Mouse (Mus musculus) ES-CJ7 (cell line): ENCODE results near the gene Gm10320.

Experiments
- DNase-seq: peaks from one replicate; pipeline ENCODE4 v3.0.0; 2011; ENCODE audit warnings: low read depth, low spot score

Gene Gm10320

DNA sequence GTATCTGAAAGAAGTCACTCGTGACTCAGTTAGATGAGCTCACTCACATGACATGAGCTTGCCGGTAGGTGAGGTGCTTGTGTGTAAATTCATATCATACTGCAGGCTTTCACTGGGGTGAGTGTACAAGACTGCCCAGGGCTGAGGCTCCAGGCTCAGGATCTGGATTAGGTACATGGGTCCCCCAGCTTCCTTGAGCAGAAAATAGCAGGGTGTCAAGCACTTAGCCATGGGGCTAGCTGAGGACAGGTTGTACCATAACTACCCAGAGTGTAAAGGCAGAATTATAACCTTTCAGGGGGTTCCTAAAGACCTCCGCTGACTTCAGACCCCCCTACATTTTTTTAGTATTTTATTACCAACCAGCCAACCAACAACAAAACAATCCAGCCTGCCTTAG lies at the start of gene Gm10320:
TSS of gene Gm10320 (minus strand) at position 93 of the 400 bp plus-strand sequence.
- DNase-seq = no peak

DNA sequence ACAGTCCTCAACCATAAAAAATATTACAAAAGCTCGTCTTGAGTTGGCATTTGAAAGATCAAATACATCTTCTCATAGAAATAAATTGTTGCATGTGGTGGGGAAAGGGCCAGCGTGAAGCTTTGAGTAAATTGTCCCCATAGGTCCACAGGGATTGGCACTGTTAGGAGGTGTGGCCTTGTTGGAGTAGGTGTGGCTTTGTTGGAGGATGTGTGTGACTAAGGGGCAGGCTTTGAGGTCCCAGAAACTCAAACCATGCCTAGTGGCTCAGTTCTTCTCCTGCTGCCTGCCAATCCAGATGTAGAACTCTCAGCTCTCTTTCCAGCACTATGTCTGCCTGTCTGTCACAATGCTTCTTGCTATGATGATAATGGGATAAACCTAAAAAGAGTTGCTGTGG lies 49.8 kb upstream of the Gm10320 start:
- no peak for DNase-seq

DNA sequence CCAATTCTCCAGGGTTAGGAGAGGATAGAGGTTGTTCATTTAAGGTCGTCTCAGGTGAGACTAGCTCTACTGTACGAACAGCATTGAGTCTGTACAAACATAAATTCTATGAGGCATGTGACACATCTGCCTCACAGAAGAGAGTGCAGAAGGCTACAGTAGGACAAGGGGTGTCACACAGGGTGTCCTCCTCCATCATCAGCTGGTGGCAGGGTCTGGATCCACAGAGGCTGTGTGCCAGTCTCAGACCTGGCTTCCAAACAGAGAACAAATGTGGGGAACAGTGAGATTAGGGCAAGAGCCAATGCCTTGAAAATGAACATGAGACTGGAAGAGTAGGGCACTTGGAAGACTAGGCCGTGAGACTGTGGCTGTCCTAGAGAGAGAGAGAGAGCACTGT lies 48.4 kb upstream of the Gm10320 start:
- DNase-seq = no peak

DNA sequence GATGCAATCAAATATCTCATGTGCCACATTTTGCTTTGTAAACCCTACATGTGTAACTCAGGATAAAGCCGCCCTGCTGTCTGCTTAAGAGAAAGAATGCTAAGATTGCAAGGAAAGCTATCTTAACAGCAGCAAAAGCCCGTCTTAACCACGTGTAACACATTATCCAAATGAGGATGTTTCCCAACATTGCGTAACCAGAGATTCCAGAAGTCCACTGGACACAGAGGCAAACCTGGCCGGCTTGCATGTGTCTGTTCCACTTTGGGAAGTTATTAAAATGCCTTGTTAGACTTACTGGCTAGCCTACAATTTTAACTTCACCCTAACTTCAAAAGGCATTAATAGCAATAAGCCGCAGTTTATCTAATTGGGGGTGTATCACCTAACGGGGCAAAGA lies 47.5 kb upstream of the Gm10320 start:
- DNase-seq = no peak

DNA sequence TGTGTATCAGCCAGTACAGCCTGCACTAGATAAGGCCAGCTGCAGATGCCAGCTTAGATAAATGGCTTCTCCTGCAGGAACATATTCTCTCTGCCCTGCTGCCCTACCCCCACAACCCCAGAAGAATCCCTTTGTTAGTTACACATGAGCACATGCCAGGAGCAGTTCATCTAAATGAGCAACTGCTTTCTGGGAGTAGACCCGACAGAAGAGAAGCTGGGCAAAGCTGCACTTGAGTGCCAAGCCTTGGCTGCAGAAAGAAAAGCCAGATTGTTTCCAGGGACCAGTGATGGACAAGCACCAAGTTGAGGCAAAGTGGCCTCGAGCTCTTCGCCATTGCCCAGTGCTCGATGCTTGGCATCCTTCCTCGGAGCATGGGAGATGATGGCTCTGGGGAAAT lies 46.8 kb upstream of the Gm10320 start:
- no peak for DNase-seq

DNA sequence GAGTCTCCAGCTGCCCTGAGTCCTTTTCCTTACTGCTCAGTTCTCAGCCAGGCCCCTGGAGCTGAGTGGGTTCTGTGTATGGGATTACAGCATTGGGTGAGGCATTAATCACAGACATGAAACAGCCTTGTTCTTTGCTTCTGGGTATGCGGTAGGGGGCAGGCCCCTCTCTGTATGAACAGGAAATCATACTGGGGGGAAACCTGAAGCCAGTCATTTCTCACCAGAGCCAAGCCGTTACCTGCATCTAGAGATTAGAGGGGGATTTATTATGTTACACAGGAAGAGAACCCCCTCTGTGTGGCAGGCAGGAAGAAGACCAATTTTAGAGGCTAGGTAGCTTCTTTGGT lies 43.1 kb upstream of the Gm10320 start:
- no peak for DNase-seq

DNA sequence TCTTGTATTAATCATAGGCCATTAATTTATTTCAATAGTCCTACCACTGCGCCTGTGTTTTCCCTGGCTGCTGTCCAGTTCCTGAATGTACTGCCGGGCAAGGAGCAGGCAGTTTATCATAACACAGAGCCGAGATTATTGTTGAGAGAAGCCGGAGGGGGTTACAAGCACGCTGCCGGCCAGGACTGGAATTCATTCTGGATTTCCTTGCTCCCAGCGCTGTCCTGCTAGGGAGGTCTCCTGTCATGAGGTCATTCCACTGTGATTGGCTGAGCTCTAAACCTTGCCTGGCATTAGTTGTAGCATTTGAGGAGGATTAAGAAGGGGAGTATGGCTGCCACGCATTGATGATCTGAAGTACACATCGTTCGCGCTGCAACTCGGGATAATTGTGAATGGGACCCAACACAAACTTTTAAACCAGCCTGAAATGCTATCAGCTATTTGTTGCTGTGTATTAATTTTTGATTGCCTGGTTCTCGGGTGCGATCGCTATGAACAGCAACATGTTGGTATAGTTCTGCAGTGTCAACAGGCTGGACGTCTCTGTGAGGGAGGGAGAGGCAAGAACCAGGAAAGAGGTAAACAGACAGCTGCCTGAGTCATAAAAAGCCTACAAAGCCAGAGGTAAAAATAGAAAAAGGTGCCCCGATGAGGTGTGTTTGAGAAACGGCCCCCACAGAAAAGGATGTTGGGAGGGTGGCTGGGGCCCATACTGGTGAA lies 42.5 kb upstream of the Gm10320 start:
- no peak for DNase-seq

DNA sequence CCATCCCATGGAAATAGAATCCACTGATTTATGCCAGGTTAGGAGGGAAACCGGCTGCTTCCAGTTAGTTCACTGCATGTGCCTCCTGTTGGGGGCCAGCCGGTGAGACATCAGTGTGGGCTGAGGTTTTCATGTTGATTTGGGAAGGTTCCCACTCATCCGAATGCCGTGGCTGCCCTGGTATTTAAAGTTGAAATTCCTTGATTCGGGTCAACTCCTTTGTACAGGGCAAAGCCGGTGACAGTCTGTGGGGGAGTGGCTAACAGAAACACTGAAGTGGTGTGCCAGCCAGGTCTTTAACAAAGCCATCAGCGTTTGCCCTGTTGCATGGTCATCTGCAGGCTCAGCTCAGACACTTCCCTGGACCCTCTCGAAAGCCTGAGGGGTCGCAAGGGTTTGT lies 41.6 kb upstream of the Gm10320 start:
- DNase-seq = no peak

DNA sequence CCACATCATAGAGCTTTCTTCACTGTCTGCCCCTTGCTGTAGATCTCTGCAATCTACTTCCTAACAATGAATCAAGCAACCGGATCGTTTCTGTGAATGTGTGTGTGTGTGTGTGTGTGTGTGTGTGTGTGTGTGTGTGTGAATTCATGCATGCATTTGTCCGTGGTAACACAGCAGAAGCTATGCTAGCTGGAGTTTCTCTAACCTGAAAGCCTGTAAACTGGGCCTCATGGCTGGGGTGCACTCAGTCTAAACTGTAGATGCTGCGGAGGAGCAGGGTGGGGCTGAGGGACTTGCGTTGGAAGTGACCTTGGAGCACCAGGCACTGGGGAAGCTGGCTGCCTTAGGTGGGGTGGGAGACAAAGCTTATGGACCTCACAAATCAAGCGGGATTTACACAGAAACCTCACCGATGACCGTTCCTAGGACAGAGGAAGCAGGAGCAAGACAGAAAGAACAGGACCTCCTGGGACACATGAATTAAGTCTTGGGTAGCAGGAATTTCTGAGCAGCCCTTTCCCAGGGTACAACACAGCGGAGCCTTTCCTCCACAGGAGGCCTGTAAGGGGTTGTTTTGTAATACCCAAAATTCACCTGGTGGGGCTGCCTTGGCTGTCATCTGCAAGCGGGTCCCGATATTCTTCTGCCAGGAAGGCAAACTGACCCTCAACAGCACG lies 41.0 kb upstream of the Gm10320 start:
- peak; percentile 14 for DNase-seq

DNA sequence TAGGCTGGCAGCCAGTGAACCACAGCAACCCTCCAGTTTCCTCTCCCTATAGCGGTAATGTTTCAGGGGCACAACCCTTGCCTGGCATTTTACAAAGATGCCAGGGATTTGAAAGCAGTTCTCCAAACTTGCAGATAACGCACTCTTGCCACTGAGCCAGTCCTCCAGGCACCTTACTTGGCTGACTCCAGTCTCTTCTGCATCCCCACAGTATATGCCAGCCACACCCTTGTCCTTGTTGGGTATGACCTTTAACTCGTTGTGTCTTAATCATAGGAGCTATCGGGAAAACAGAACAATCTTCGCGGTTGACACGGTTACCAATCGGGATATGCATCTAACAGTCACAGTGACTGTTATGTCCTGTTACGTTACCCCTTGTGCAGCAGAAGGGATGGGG lies 40.2 kb upstream of the Gm10320 start:
- DNase-seq = no peak

DNA sequence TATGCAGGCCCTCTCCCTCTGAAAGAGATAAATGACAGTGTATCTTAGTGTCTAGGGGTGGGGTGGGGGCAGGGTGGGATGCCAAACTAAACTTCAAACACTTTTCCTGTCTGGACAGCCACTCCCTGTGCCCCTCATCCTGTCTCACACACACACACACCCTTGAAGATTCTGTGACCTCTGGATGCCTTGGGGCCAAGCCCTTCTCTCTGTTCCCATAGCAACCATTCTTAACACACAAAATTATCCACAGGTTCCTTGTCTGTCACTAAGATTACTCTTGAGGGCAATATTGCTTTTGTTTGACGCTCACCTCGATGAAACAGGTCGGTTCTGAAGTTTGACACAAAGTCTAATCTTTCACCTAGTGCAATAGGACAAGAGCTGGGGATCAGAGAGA lies 39.5 kb upstream of the Gm10320 start:
- DNase-seq = peak; percentile 30

DNA sequence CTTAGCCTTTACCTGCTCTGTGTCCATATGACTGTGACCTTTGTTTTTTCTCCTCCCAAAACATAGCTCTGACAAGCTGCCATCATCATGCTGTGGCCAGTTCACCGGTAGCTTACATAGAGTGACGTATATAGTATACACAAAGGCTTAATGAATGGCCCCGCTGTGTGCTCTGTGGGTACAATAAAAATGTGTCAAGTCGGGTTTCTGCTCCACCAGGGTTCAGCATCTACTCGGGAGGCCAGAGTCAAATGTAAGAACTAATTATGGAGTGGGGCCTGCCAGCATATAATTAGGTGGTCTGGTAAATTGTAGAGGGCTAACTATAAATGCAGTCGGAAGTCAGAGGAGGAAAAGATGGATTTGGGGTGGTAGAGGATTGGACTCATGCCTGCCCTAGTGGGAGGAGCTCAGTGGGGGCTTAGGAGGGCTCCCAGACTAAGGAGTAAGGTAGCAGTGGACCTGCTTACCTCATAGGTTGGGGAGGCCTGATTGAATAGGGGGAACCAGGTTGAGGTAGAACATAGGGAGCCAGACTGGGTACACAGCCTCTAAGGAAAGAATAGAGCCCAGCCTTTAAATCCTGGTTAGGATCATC lies 32.0 kb upstream of the Gm10320 start:
- no peak for DNase-seq

DNA sequence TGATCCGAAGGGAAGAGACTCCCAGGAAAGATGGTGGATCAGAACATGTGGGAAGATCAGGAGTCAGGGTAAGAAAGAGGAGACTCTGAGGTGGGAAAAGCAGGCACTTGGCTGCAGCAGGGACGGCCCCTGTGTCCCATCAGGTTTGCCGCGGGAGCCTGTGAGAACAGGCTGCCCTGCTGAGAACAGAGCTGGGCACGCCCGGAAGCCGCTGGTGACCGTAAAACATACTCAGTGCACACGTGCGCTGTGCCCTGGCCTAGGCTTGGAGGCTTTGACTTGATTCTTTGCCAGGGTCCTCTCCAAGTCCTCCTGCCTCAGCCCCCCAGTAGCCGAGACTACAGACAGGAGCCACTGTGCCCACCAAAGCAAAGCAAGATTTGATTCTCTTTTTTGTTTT lies 26.5 kb upstream of the Gm10320 start:
- DNase-seq = peak; percentile 15

DNA sequence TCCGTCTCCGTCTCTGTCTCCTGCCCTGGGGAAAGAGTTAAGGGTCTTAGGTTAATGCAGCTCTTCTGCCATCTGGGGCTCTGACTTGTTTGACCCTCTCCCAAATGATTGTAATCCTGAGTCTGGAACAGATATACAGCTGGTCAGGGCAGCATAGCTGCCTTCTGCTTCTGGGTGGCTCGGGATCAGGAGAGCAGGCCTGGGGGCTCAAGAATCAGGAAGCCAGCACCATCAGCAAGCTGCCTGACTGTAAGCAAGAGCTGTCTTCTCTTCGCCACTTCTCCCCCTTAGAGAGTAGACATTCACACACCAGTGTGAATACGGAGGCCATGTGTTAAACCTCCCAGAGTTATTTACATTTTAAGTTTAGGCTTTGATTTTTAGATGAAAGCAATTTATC lies 25.9 kb upstream of the Gm10320 start:
- no peak for DNase-seq

DNA sequence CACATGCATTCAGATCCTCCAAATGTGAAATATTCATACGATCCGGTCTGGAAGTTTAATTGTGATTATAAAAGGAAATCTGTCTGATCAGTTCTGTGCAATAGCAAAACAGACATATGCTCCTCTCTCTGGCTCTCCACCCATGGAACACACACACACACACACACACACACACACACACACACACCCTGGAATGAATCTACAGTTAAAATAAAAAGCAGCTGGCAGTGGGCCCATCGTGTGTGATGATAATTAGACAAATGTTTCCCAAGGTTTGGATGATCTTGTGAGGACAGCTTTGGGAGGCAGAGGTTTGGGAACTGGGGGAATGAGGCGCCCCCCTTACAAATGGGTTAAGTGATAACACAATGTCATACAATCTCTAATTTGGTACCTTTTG lies 25.2 kb upstream of the Gm10320 start:
- DNase-seq = no peak

DNA sequence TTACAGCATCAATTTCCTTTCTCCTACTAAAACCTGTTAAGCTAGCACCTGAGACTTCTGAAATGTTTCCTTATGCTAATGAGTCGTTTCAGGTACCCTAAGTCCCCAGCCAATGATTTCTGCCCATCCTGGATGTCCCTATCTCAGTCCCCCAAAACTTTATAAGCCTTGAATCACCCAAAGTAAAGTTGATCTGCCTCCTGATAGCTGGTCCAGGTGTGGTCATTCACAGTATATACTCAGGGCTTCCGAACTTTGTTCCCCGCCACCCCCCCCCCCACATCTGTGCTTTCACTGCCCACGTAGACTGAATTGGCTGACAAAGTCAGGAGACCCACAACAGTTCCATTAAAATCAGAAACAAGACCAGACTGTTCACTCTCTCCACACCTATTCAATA lies 20.3 kb upstream of the Gm10320 start:
- no peak for DNase-seq

DNA sequence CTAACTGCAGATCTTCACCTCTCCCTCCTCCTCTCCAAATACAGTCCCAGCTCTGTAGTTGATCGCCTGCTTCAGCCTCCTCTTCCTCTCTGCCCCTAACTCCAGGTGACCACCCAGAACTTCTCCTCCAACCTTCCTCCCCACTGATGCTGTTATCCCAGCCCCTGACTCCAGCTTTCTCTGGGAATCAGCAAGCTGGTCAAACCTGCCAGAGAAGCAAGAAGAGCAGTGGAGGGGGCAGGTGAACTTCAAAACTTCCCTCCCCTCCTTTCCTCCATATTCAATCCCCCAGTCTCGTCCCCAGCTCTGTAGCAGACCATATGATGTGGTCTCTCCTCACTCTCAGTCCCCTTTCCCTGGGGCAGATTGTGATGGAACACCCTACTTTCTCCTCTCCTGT lies 15.9 kb upstream of the Gm10320 start:
- no peak for DNase-seq

DNA sequence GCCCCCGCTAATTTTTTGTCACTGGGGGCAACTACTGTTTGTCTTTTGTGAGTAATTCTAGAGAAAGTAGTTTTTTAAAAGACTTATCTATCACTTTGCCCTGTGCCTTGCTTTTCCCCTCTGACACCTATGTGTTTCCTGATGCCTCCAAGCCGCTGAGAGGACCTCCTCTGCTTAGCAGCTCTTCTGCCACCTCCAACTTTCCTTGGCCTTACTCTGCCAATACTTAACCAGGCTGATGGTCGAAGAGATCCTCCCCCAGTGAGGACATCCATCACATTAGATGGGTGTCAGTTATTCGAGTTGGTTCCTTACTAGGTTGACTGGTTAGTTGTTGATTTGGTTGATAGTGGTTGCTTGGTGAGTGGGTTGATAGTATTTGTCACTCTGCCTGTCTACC lies 14.7 kb upstream of the Gm10320 start:
- no peak for DNase-seq

DNA sequence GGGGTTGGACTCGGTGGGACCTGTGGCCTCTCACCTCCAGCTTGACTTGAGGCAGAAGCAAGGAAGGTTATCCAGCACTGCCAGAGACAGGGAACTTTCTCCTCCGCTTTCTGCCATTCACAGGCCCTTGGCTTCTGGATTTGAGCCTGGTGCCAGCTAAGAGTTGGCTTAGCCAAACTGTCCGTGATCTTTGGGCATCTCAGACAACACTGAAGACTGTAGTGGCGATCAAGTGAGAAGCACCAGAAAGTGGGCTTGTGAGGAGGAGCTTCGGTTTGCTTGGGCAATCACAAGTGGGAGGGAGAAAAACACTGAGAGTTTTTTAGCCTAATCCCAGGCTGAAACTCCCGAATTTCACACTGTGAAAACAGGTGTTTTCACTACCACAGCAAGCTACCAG lies 14.2 kb upstream of the Gm10320 start:
- no peak for DNase-seq

DNA sequence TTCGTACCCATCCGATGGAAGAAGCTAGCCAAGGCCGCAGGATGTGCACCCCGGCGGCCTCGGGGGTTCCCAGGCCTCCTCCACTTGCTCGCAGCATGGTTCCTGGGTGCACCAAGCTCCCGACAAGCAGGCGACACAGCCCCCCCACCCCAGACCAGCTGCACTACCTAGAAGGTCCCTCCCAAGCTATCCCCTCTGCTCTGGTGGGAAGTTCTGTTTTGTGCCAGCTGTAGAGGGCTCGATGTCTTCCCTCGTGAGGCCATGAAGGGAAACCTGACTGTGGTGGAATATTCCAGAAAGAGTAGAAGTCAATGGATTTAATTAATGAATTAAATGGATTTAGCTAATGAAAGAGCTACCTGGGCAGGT lies 13.7 kb upstream of the Gm10320 start:
- DNase-seq = no peak

DNA sequence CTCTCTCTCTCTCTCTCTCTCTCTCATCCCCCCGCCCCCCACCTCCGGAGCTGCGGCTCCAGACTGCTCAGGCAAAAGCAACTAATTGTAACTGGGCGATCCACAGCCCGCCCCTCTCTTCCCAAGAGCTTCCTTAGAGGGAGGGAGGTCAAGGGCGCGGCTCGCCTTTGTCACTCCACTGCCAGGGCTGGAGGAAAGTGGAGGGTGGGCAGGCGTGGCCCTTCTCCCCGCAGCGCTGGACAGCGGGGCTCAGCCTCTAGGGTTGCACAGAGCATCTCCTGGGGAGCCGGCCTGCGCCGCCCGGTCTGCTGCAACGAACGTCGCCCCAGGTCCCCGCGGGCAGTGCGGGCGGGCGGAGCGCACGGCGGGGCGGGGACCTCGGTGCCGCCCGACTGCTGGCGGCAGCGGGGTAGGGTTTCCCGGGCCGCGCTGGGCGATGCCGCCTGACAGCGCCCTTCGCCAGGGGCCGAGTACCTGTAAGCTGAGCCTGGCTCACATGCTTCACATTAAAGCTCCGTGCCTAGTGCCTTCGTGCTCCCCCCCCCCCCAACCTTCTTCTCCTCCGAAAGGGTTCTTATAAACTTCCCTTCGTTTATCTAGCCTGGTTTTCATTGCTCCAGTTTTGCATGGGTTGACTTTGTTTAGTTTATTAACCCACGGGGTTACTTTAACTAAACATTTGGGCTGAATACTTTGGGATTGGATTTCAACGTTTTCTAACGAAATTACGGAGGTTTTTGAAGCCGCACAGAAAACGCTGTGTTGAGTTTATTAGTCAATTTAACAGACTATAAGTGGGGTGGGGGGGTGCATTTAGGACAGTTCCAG lies 13.1 kb upstream of the Gm10320 start:
- DNase-seq = peak; percentile 84

DNA sequence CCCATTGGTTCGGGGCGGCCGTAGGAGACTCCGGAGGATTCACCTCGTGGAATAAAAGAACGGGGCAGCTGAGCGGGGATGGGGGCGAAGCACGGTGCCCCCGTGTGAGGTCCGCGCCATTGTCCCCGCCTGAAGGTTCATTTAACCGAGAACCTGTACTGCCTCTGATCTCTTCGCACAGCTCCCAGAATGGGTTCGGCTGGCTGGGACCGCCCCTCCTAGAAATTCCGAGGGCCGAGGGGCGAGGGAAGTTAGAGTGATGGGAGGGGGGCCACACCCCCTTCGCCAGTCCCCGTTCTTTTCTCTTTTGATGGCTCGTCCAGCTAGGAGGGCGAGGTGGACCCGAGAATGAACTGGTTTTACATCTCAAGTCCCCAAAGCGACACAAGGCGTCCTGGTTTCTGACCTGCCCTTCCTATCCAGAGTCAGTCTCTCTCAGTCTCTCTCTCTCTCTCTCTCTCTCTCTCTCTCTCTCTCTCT lies 12.4 kb upstream of the Gm10320 start:
- peak; percentile 68 for DNase-seq
